Mouse (Mus musculus) G1E (cell line): ENCODE data around the gene Hoxa11. TPM values are rescaled to one million over a fixed set of nuclear protein-coding genes. Genes with fewer than 3 reads are reported as not detected.

Experiments
- ATAC-seq: 2 replicates; pipeline ENCODE4 v1.8.0; 2016; ENCODE audit warnings: mild to moderate bottlenecking; ENCODE audit not compliant: insufficient number of reproducible peaks, poor library complexity, low FRiP score, severe bottlenecking; ENCODE audit errors: extremely low read depth
- DNase-seq: peaks from one replicate; pipeline ENCODE4 v3.0.0; 2012; ENCODE audit warnings: low spot score
- H3K27me3 ChIP-seq: 2 replicates; pipeline ENCODE4 v1.6.1; 2012; ENCODE audit warnings: mild to moderate bottlenecking, low read length, inconsistent platforms; ENCODE audit not compliant: insufficient read depth
- H3K36me3 ChIP-seq: replicated peaks from 2 replicates; pipeline ENCODE3; 2012; ENCODE audit warnings: mild to moderate bottlenecking, inconsistent platforms
- H3K4me1 ChIP-seq: 2 replicates; pipeline ENCODE4 v1.6.1; 2012; ENCODE audit warnings: low read depth, low read length, inconsistent platforms, mixed read lengths; ENCODE audit not compliant: insufficient read depth
- H3K4me3 ChIP-seq: 2 replicates; pipeline ENCODE4 v1.5.1; 2012; ENCODE audit warnings: low read depth, mild to moderate bottlenecking, inconsistent platforms, low read length, moderate library complexity, mixed read lengths
- H3K9me3 ChIP-seq: replicated peaks from 2 replicates; pipeline ENCODE4 v1.6.1; 2012; ENCODE audit warnings: inconsistent platforms
- CTCF ChIP-seq: IDR thresholded peaks from 2 replicates; pipeline ENCODE4 v1.5.1; 2012; ENCODE audit warnings: low read depth, low read length, inconsistent platforms, mixed read lengths
- GATA1 ChIP-seq: IDR thresholded peaks from 2 replicates; pipeline ENCODE4 v1.6.1; 2012; ENCODE audit warnings: borderline replicate concordance, low read length, inconsistent platforms, mixed read lengths
- GATA2 ChIP-seq: IDR thresholded peaks from 2 replicates; pipeline ENCODE4 v1.6.1; 2012; ENCODE audit warnings: low read depth, low read length, inconsistent platforms, borderline replicate concordance
- POLR2AphosphoS5 ChIP-seq: IDR thresholded peaks from 2 replicates; pipeline ENCODE4 v1.6.1; 2012; ENCODE audit warnings: low read depth, low read length, inconsistent platforms; ENCODE audit not compliant: insufficient replicate concordance
- TAL1 ChIP-seq: conservative IDR thresholded peaks from 2 replicates; pipeline ENCODE4 v1.6.1; 2012; ENCODE audit warnings: low read depth, low read length, inconsistent platforms, mixed read lengths
- polyA plus RNA-seq: library from polyadenylated mRNA; stranded (reverse); fragments of >175 nt; gene quantifications from 2 replicates; pipeline ENCODE4 v1.2.3, GENCODE M21; 2012
- total RNA-seq, 2 experiments: library from RNA; stranded (forward) in 1 of 2; stranded (reverse) in 1 of 2; fragments of 200-1000 nt in 1 of 2; fragments of >200 nt in 1 of 2; fragmentation: Nextera tagmentation in 1 of 2; gene quantifications; 2 replicates each; pipeline ENCODE4 v1.2.3; 2014 to 2017

Hoxa11 gene
- total and polyA plus RNA-seq, 3 experiments = not detected

DNA sequence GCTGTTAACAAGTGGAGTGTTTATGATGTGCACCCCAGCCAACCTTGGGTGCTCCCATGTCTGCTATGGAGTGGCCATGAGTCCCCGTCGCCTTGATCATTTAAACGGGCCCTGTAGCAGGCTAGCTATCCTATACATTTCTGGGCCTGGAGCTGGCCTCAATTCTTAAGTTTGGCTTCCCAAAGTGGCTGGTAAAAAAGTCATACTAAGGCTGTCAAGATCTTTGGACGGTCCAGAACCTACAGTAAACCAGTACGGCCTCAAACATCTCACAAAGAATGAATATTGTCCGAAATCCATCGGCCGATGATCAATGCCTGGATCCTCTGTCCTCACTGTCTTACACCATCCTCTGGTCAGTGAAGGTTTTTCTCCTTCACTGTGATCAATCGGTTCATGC lies 10.3 kb downstream of the Hoxa11 start:
- H3K27me3 ChIP-seq = peaks cover 49% of the 10 kb centered on the region
- DNase-seq (no peak), ATAC-seq (no peak)
- H3K4me1 ChIP-seq = no peaks in the 10 kb centered on the region
- H3K4me3 ChIP-seq = no peak overlapping the region
- H3K36me3 ChIP-seq = no peaks in the 10 kb centered on the region
- H3K9me3 ChIP-seq = peaks cover 12% of the 10 kb centered on the region
- TF ChIP-seq GATA1 (no peak), TAL1 (no peak), POLR2AphosphoS5 (no peak), CTCF (no peak), GATA2 (no peak)

DNA sequence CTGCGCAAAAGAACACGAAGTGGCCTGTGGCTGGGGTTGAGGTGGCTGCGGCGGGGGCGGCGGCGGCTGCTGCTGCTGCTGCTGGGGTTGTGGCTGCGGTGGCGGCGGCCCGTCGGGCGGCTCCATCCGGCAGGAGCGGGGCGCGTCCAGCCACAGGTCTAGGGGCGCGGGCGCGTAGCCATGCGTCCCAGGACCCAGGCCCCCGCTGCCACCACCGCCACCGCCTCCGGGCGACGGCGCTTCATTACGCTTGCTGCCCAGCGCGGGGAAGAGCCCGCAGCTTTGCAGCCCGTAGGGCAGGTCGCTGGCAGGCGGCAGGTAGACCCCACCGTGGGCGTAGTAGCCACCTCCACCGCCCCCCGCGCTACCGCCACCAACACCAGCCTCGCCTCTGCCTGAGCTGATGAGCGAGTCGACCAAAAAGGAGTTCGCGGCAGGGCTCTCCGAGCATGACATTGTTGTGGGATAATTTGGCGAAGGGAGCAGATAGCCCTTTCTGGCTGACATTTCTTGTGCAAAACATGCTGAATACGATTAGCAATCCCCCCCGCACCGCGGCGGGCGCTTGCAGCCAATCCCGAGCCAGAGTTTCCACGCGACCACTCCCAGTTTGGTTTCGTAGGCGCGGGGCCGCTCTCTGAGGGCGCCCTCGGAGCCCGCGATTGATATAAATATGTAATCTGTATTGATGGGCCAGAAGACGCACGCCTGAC lies 11.0 kb downstream of the Hoxa11 start:
- ATAC-seq (no peak), DNase-seq (no peak)
- peaks cover 12% of the 10 kb centered on the region for H3K9me3 ChIP-seq
- no peaks in the 10 kb centered on the region for H3K4me1 ChIP-seq
- H3K4me3 ChIP-seq = no peak overlapping the region
- TF ChIP-seq CTCF (no peak), POLR2AphosphoS5 (no peak), GATA2 (no peak), TAL1 (no peak), GATA1 (no peak)
- H3K36me3 ChIP-seq = no peaks in the 10 kb centered on the region
- H3K27me3 ChIP-seq = peaks cover 50% of the 10 kb centered on the region

DNA sequence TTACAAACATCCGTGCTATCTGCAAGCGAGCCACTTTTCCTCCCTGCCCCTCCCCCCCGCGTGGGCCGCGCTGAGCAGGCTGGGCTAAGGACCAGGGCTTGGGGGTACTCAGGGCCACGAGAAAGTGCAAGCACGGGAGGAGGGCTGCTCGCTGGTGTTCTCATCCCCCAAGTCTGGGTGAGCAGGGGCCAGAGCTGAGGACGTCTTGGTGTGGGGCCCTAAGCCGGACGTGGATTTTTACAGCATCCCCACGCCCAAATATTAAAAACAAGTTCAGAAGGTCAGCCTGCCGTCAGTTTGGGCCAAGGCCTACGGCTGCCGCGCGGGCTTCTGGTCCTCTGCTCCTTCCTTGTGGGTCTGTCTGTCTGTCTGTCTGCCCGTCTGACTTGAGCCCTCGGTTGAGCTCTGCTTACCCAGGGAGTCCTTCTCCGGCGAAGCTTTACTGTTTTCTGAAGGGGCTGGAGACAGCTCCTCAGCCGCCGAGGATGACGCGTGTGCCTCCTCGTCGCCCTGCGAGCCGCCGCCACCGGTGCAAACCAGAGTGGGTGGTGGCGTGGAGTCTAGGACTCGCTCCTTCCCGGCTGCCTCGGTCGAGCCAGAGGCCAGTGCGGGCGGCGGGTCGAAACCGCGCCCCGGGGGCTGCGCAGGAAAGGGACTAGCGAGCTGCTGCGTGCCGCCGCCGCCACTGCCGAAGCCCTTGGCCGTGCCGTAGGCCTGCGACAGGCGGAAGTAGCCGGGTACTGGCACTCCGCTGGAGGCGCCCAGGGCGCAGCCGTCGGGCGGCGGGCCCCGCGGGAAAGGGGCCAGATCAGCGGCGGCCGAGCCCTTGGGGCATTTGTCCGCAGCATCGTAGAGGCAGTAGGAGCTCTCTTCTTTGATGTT lies 11.8 kb downstream of the Hoxa11 start:
- Histone ChIP-seq H3K4me1 (no peaks in the 10 kb centered on the region), H3K9me3 (peaks cover 12% of the 10 kb centered on the region), H3K36me3 (no peaks in the 10 kb centered on the region), H3K27me3 (peaks cover 55% of the 10 kb centered on the region), H3K4me3 (no peak overlapping the region)
- TF ChIP-seq POLR2AphosphoS5 = no peak
- no peak for TF ChIP-seq GATA2
- TF ChIP-seq TAL1 = no peak
- no peak for TF ChIP-seq CTCF
- TF ChIP-seq GATA1 = no peak
- DNase-seq = no peak
- no peak for ATAC-seq

- Histone ChIP-seq H3K4me3 (no peak overlapping the region), H3K27me3 (peaks cover 56% of the 10 kb centered on the region), H3K9me3 (peaks cover 12% of the 10 kb centered on the region), H3K4me1 (no peaks in the 10 kb centered on the region), H3K36me3 (no peaks in the 10 kb centered on the region)
- no peak for TF ChIP-seq TAL1
- no peak for TF ChIP-seq POLR2AphosphoS5
- no peak for TF ChIP-seq CTCF
- no peak for TF ChIP-seq GATA2
- no peak for TF ChIP-seq GATA1
- ATAC-seq (no peak), DNase-seq (no peak)
These were observed 12.5 kb downstream of the Hoxa11 start for GRCm38 (mm10) chr6:52232984-52233545.

GRCm38 (mm10) chr6:52232568-52232965 lies 13.0 kb downstream of the Hoxa11 start:
- Histone ChIP-seq H3K4me3 (no peak overlapping the region), H3K36me3 (no peaks in the 10 kb centered on the region), H3K27me3 (peaks cover 54% of the 10 kb centered on the region), H3K4me1 (no peaks in the 10 kb centered on the region), H3K9me3 (peaks cover 12% of the 10 kb centered on the region)
- ATAC-seq (no peak), DNase-seq (no peak)
- TF ChIP-seq GATA1 = no peak
- no peak for TF ChIP-seq GATA2
- no peak for TF ChIP-seq TAL1
- no peak for TF ChIP-seq POLR2AphosphoS5
- no peak for TF ChIP-seq CTCF

DNA sequence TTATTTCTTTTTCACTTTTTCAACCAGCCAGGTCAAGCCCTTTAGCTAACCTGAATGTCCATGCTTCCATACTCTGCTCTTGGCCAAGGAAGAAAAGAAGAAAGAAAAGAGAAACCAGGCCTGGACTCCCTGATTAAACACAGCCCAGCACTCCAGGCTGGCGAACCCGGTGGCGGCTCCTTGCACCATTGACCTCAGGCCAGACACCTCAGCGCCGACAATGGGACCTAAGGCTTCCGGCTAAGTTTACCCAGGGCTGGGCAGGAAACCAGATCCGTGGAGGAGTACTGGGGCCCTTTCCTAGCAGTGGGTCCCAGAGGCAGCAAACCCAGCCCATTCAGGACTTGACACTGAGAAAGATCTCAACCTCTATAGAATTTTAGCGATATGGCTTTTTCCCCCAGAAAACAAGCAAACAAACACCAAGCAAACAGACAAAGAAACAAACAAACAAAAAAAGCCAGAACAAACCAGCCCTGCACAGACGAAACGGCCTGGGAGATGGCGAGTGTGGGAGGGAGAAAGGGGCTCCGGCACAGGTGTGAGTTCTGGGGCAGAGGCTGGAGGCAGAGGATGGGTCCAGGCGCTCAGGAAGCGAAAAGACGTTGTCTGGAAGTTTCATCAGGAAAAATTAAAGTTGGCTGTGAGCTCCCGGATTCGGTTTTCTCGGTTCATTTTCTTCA lies 13.6 kb downstream of the Hoxa11 start:
- Histone ChIP-seq H3K36me3 (no peaks in the 10 kb centered on the region), H3K9me3 (peaks cover 12% of the 10 kb centered on the region), H3K27me3 (peaks cover 54% of the 10 kb centered on the region), H3K4me3 (no peak overlapping the region), H3K4me1 (no peaks in the 10 kb centered on the region)
- ATAC-seq (no peak), DNase-seq (no peak)
- TF ChIP-seq GATA2 = no peak
- no peak for TF ChIP-seq TAL1
- no peak for TF ChIP-seq GATA1
- TF ChIP-seq CTCF = no peak
- TF ChIP-seq POLR2AphosphoS5 = no peak
